Mouse (Mus musculus) hindbrain, embryonic 14.5 days (tissue): ENCODE measurements around the gene Arhgef7. TPM values are rescaled to one million over a fixed set of nuclear protein-coding genes. Genes with fewer than 3 reads are reported as not detected.

ENCODE experiments used
- ATAC-seq: fragments of 200-750 bp; cut with Nextera tagmentation; 2 replicates; pipeline ENCODE4 v1.8.0; 2017; ENCODE audit warnings: moderate number of reproducible peaks, mild to moderate bottlenecking, moderate TSS enrichment, moderate library complexity; ENCODE audit not compliant: low FRiP score
- DNase-seq: peaks from one replicate; pipeline ENCODE4 v3.0.0-alpha.2; 2015; ENCODE audit warnings: low spot score
- H3K27ac ChIP-seq: fragments of 300-500 bp; sonication (generic); 2 replicates; pipeline ENCODE4 v1.5.1; 2014; ENCODE audit warnings: mild to moderate bottlenecking, moderate library complexity
- H3K27me3 ChIP-seq: fragments of 300-500 bp; sonication (generic); 2 replicates; pipeline ENCODE4 v1.6.1; 2014; ENCODE audit warnings: mild to moderate bottlenecking, low read length, mixed read lengths; ENCODE audit not compliant: control insufficient read depth, insufficient read depth
- H3K36me3 ChIP-seq: fragments of 300-500 bp; sonication (generic); replicated peaks from 2 replicates; pipeline ENCODE4 v1.6.1; 2014; ENCODE audit not compliant: control insufficient read depth, insufficient read depth
- H3K4me1 ChIP-seq: fragments of 300-500 bp; sonication (generic); replicated peaks from 2 replicates; pipeline ENCODE4 v1.6.1; 2014; ENCODE audit warnings: antibody characterized with exemption, low read length, mixed read lengths; ENCODE audit not compliant: control insufficient read depth, insufficient read depth
- H3K4me2 ChIP-seq: fragments of 300-500 bp; sonication (generic); replicated peaks from 2 replicates; pipeline ENCODE4 v1.6.1; 2014; ENCODE audit warnings: mild to moderate bottlenecking, moderate library complexity
- H3K4me3 ChIP-seq: fragments of 300-500 bp; sonication (generic); replicated peaks from 2 replicates; pipeline ENCODE4 v1.5.1; 2014; ENCODE audit warnings: mild to moderate bottlenecking, low read length
- H3K9ac ChIP-seq: fragments of 300-500 bp; sonication (generic); 2 replicates; pipeline ENCODE4 v1.6.1; 2014
- H3K9me3 ChIP-seq: fragments of 300-500 bp; sonication (generic); 2 replicates; pipeline ENCODE4 v1.6.1; 2016; ENCODE audit warnings: low read length; ENCODE audit not compliant: control insufficient read depth
- WGBS: fragments of 180-500 bp; shearing (Covaris S2); extraction: QIAGEN DNeasy Blood & Tissue Kit; methylation state at CpG from one replicate; pipeline ENCODE4 v1.1.7; 2014; 5-methylcytosine and 5-hydroxymethylcytosine counted together
- polyA plus RNA-seq: library from polyadenylated mRNA; unstranded; fragments of >200 nt; fragmentation: Nextera tagmentation; extraction: Ambion mirVana; gene quantifications from 2 replicates; pipeline ENCODE4 v1.2.1, GENCODE M21; 2014

Arhgef7 gene
- polyA plus RNA-seq, 1 experiment from 2014 or later: 78.0 TPM

DNA sequence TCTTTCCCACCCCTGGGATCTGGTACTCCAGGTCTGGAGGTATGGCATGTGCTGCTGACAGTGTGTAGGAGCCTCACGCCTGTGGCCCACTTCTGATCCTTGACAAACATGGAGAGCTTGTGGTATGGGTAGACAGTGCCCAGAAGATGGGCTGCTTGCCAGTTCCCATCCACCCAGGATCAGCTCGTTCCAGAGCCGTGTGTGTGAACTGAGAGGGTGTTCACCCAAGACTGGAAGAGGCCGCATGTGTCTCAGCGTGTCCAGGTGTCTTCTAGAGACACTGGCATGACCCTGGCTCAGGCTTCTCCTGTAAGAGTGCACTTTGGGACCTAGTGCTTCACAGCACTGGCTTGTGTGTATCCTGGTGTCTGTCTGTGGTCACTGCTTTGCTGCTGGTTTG is 82.9 kb downstream of the Arhgef7 start:
- DNase-seq (no peak), ATAC-seq (no peak)
- Histone ChIP-seq H3K4me3 (no peak overlapping the region), H3K36me3 (peaks cover 99% of the 10 kb centered on the region), H3K4me2 (no peak overlapping the region), H3K9ac (no peak overlapping the region), H3K27ac (no peak overlapping the region), H3K4me1 (no peaks in the 10 kb centered on the region), H3K9me3 (no peaks in the 10 kb centered on the region), H3K27me3 (no peaks in the 10 kb centered on the region)
- WGBS: 92% methylated on average over 5 of the region's 5 CpGs

DNA sequence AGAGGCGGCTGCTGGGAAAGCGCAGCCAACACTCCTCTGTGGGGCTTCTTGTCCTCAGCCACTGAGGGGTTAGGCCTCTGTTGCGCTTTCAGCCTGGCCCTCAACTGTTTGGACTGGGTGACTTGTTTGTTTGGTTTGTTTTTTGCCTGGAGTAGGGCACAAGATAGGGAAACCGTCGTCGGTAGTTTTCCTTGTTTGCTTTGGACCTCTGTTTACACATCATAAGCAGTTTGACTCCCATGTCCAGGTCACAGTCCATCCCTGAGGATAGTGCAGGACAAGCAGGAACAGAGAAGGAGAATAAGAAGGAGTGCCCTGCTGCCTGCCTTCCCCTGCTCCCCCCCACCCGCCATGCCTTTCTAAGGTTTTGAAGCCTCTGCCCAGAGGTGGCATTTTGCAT is 86.3 kb downstream of the Arhgef7 start:
- 81% methylated on average over 7 of the region's 7 CpGs for WGBS
- H3K4me3 ChIP-seq: no peak overlapping the region
- H3K9me3 ChIP-seq: no peaks in the 10 kb centered on the region
- H3K27ac ChIP-seq: no peak overlapping the region
- no peaks in the 10 kb centered on the region for H3K27me3 ChIP-seq
- no peak for ATAC-seq
- H3K36me3 ChIP-seq: peaks cover 99% of the 10 kb centered on the region
- H3K4me1 ChIP-seq: no peaks in the 10 kb centered on the region
- H3K9ac ChIP-seq: no peak overlapping the region
- no peak for DNase-seq
- no peak overlapping the region for H3K4me2 ChIP-seq

DNA sequence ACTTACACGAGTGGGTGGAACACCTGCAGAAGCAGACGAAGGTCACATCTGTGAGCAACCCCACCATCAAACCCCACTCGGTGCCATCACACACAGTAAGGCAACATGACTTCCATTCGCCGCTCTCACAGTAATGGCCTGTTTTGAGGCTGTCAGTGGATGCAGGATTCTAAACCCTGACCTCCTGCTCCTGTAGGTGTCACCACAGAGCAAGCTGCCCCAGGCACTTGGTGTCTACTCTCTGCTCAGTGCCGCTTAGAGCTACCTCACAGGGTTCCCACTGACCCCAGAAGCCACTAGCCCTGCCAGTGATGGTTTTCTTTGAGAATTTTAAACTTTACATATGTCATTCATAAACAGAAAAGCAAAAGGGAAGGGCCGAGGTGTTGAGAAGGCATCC is 87.7 kb downstream of the Arhgef7 start:
- no peaks in the 10 kb centered on the region for H3K27me3 ChIP-seq
- no peak overlapping the region for H3K9ac ChIP-seq
- no peaks in the 10 kb centered on the region for H3K9me3 ChIP-seq
- H3K4me1 ChIP-seq: no peaks in the 10 kb centered on the region
- H3K36me3 ChIP-seq: peaks cover 99% of the 10 kb centered on the region
- H3K4me3 ChIP-seq: no peak overlapping the region
- WGBS: 86% methylated on average over 7 of the region's 7 CpGs
- H3K4me2 ChIP-seq: no peak overlapping the region
- DNase-seq (no peak), ATAC-seq (no peak)
- no peak overlapping the region for H3K27ac ChIP-seq

DNA sequence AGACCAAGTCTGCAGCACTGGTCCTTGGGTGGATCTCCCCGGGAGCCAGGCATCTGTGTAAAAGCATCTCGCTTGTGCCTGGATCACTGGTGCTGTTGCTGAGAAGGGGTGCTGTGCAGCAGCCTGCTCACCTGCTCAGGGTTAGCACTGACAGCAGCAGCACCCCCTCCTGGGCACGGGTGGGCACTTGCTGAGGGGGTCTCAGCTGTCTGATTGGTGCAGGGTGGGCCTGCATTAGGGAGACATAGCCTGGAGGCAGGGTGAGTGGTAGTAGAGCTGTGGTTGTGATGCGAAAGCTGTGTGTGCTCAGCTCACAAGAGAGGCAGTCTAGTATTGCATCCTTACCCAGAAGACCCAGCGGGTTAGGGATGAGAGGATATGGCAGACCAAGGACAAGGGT is 92.6 kb downstream of the Arhgef7 start:
- H3K4me2 ChIP-seq: no peak overlapping the region
- H3K4me1 ChIP-seq: no peaks in the 10 kb centered on the region
- no peaks in the 10 kb centered on the region for H3K9me3 ChIP-seq
- H3K9ac ChIP-seq: no peak overlapping the region
- no peaks in the 10 kb centered on the region for H3K27me3 ChIP-seq
- peaks cover 100% of the 10 kb centered on the region for H3K36me3 ChIP-seq
- H3K4me3 ChIP-seq: no peak overlapping the region
- 91% methylated on average over 5 of the region's 5 CpGs for WGBS
- H3K27ac ChIP-seq: no peak overlapping the region
- no peak for ATAC-seq
- no peak for DNase-seq

DNA sequence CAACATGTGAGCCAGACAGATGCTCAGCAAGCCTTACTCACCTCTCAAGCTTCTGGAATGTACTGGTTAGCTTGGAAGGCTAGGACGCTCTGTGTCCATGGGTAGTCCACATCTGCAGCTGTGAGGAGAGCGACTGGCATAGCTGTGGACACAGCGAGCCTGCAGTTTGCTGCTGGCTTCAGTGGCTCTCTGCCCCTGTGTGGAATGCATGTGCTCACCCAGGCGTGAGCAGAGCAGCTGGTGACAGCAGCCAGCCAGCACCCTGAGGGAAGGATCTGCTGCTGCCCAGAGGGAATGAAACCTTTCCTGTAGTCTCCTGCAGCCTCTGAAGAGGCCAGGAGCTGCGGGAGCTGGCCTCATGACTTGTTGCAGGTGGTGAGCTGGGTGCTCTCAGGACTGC is 93.0 kb downstream of the Arhgef7 start:
- Histone ChIP-seq H3K27ac (no peak overlapping the region), H3K9ac (no peak overlapping the region), H3K4me3 (no peak overlapping the region), H3K9me3 (no peaks in the 10 kb centered on the region), H3K36me3 (peaks cover 100% of the 10 kb centered on the region), H3K4me1 (no peaks in the 10 kb centered on the region), H3K27me3 (no peaks in the 10 kb centered on the region), H3K4me2 (no peak overlapping the region)
- no peak for DNase-seq
- 65% methylated on average over 5 of the region's 5 CpGs for WGBS
- ATAC-seq: no peak

DNA sequence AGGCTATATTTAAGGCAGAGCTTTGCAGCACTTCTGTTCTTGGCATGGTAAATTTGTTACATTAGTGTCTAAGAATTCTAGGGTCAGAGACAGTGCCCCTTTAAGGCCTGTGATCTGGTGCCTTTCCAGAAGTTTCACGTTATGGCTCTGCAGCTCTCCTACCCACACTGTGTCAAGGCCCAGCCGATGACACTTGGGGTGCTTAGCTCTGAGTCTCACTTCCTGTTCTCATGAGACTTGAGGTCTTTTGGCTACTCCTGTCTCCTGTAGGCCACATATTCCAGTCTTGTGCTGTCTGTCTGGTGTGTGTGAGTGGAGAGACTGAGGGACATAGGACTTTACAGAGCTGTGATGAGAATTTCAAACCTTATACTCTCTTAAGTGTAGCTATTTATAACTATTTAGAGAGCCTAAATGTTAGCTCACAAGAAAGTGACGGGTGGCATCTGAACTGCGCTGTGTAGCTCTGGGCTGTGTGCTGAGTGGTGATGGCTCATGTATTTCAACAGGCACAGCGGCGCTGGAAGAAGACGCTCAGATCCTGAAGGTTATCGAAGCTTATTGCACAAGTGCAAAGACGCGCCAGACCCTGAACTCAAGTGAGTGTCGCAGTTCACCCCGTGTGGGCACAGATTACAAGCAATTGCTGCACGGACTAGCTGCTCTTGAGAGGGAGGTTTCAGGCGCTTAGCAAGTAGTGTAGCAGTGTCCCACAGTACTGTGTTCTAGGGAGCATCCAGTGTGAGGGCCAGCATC is 94.1 kb downstream of the Arhgef7 start:
- 93% methylated on average over 14 of the region's 14 CpGs for WGBS
- no peak overlapping the region for H3K4me3 ChIP-seq
- H3K4me1 ChIP-seq: no peaks in the 10 kb centered on the region
- H3K4me2 ChIP-seq: no peak overlapping the region
- ATAC-seq: no peak
- H3K27me3 ChIP-seq: no peaks in the 10 kb centered on the region
- peaks cover 100% of the 10 kb centered on the region for H3K36me3 ChIP-seq
- no peaks in the 10 kb centered on the region for H3K9me3 ChIP-seq
- DNase-seq: no peak
- H3K9ac ChIP-seq: no peak overlapping the region
- no peak overlapping the region for H3K27ac ChIP-seq

DNA sequence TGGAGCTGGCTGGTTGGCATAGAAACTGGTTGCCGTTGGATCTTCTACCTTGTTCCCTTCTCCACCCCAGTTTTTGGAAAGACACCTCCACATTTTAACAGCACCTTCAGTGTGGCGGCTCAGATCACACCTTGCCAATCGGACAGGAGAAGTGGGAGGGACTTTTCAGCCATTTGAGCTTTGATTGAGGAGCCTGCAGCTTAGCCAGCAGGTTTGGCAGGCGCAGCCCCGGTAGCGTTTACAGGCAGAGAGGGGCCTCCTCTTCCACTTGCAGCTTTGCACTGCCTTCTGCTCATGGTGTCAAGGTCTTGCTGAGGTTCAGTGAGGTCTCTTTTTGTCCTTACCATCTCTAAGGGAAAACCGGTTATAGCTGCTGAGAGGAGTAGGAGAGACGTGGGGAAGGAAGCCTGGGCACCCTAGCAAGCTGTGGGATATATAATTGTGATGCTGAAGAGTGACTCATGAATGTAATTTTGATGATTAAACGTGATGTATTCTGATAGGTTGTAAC is 95.1 kb downstream of the Arhgef7 start:
- H3K36me3 ChIP-seq: peaks cover 100% of the 10 kb centered on the region
- H3K4me1 ChIP-seq: no peaks in the 10 kb centered on the region
- no peak overlapping the region for H3K27ac ChIP-seq
- no peak overlapping the region for H3K4me3 ChIP-seq
- H3K9me3 ChIP-seq: no peaks in the 10 kb centered on the region
- H3K9ac ChIP-seq: no peak overlapping the region
- no peak for ATAC-seq
- H3K27me3 ChIP-seq: no peaks in the 10 kb centered on the region
- 86% methylated on average over 9 of the region's 9 CpGs for WGBS
- no peak overlapping the region for H3K4me2 ChIP-seq
- DNase-seq: no peak

DNA sequence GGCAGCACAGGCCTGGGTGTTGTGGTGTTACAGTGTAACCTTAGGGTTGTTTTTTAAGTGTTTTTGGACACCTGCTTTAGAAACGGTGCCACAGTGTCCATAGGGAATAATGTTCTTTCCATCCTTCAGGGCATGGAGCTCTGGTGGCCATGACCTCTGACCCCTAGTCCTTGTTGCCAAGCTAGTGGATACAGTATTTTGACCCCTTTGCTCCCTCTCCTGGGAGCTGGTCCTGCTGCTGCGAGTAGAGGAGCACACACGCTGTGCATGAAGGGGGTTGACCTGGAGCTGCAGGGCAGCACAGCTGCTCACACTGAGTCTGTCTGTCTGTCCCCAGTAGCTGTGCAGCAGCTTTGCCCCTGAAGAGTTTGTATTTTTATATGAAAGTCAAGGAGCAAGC is 98.2 kb downstream of the Arhgef7 start:
- ATAC-seq (no peak), DNase-seq (no peak)
- 53% methylated on average over 3 of the region's 3 CpGs for WGBS
- no peaks in the 10 kb centered on the region for H3K27me3 ChIP-seq
- no peak overlapping the region for H3K4me2 ChIP-seq
- H3K9me3 ChIP-seq: no peaks in the 10 kb centered on the region
- no peak overlapping the region for H3K27ac ChIP-seq
- peaks cover 72% of the 10 kb centered on the region for H3K36me3 ChIP-seq
- H3K4me1 ChIP-seq: peaks cover 12% of the 10 kb centered on the region
- H3K4me3 ChIP-seq: no peak overlapping the region
- H3K9ac ChIP-seq: no peak overlapping the region

DNA sequence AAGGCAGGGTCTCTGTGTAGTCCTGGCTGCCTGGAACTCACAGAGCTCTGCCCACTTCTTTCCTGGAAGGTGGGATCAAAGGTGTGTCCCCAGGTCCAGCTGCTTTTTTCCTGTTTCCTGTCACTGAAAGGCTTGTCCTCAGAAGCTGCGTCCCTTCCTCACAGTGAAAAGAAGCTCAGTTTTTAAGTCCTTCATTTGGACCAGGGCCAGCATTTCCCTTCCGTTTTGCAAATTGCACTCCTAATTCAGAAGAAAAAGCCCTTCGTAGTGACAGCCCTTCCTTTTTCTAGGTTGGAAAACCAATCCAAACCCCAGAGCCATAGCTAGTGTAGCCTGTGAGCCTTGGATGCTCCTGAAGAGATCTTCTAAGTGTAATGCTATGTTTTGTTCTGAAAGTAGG is 99.8 kb downstream of the Arhgef7 start:
- H3K9ac ChIP-seq: no peak overlapping the region
- peaks cover 18% of the 10 kb centered on the region for H3K4me1 ChIP-seq
- no peak overlapping the region for H3K4me2 ChIP-seq
- H3K27me3 ChIP-seq: no peaks in the 10 kb centered on the region
- H3K4me3 ChIP-seq: no peak overlapping the region
- peaks cover 63% of the 10 kb centered on the region for H3K36me3 ChIP-seq
- H3K27ac ChIP-seq: no peak overlapping the region
- WGBS: 70% methylated on average over 3 of the region's 3 CpGs
- DNase-seq (no peak), ATAC-seq (no peak)
- no peaks in the 10 kb centered on the region for H3K9me3 ChIP-seq
